Mouse (Mus musculus) MEL (cell line): ENCODE results near the gene Togaram2. TPM values are rescaled to one million over a fixed set of nuclear protein-coding genes. Genes with fewer than 3 reads are reported as not detected.
A peak's percentile ranks its signal among the peaks of the same experiment; 100 is the strongest.

Experiments used
- DNase-seq: peaks from one replicate; pipeline ENCODE4 v3.0.0; 2011; ENCODE audit warnings: low read depth, low spot score
- H3K27ac ChIP-seq: 2 replicates; pipeline ENCODE4 v1.5.1; 2012; ENCODE audit warnings: low read depth, mild to moderate bottlenecking, control low read depth, low read length, moderate library complexity; ENCODE audit not compliant: control insufficient read depth
- H3K27me3 ChIP-seq, 2 experiments: fragments of 150-350 bp in 1 of 2; sonication (generic) in 1 of 2; 2 replicates each; pipeline ENCODE4 v1.6.1; 2012; ENCODE audit warnings: low read length in 2 of 2, mild to moderate bottlenecking in 2 of 2, improper control_type of control experiment in 1 of 2, moderate library complexity in 1 of 2; ENCODE audit not compliant: insufficient read depth in 2 of 2, control insufficient read depth in 1 of 2
- H3K36me3 ChIP-seq, 2 experiments: 2 replicates each; pipeline ENCODE4 v1.6.1; 2012 to 2014; ENCODE audit warnings: low read length in 2 of 2, improper control_type of control experiment in 1 of 2, inconsistent platforms in 1 of 2, mild to moderate bottlenecking in 1 of 2; ENCODE audit not compliant: insufficient read depth in 2 of 2, control insufficient read depth in 1 of 2
- H3K4me1 ChIP-seq, 2 experiments: fragments of 150-350 bp in 1 of 2; sonication (generic) in 1 of 2; 2 replicates each; pipeline ENCODE4 v1.6.1; 2012; ENCODE audit warnings: low read length in 2 of 2, improper control_type of control experiment in 1 of 2, mild to moderate bottlenecking in 1 of 2; ENCODE audit not compliant: insufficient read depth in 2 of 2, control insufficient read depth in 1 of 2
- H3K4me3 ChIP-seq, 2 experiments: fragments of 150-350 bp in 1 of 2; sonication (generic) in 1 of 2; 2 replicates each; pipeline ENCODE4 v1.5.1; 2012; ENCODE audit warnings: low read depth in 2 of 2, low read length in 2 of 2, mild to moderate bottlenecking in 2 of 2, moderate library complexity in 2 of 2, control low read depth in 1 of 2, improper control_type of control experiment in 1 of 2; ENCODE audit not compliant: control insufficient read depth in 1 of 2, insufficient read depth in 1 of 2
- H3K79me2 ChIP-seq: 2 replicates; pipeline ENCODE4 v1.6.1; 2012; ENCODE audit warnings: mild to moderate bottlenecking, low read length, moderate library complexity; ENCODE audit not compliant: control insufficient read depth, poor library complexity, insufficient read depth
- H3K9ac ChIP-seq: 2 replicates; pipeline ENCODE4 v1.6.1; 2012; ENCODE audit warnings: low read depth, mild to moderate bottlenecking, control low read depth, low read length, moderate library complexity; ENCODE audit not compliant: control insufficient read depth, poor library complexity, severe bottlenecking
- H3K9me3 ChIP-seq: fragments of 150-350 bp; sonication (generic); replicated peaks from 2 replicates; pipeline ENCODE4 v1.6.1; 2012; ENCODE audit warnings: mild to moderate bottlenecking, low read length, improper control_type of control experiment, moderate library complexity; ENCODE audit not compliant: insufficient read depth
- BHLHE40 ChIP-seq: IDR thresholded peaks from 2 replicates; pipeline ENCODE4 v1.6.1; 2012; ENCODE audit warnings: low read depth, mild to moderate bottlenecking, inconsistent platforms, low read length, improper control_type of control experiment, borderline replicate concordance
- CHD2 ChIP-seq: IDR thresholded peaks from 2 replicates; pipeline ENCODE4 v1.6.1; 2011; ENCODE audit warnings: low read length, improper control_type of control experiment
- CTCF ChIP-seq, 3 experiments: IDR thresholded peaks in 2 of 3; conservative IDR thresholded peaks in 1 of 3; 2 replicates each; pipeline ENCODE4 v1.5.1; 2011 to 2012; ENCODE audit warnings: low read length in 3 of 3, low read depth in 2 of 3, mild to moderate bottlenecking in 2 of 3, improper control_type of control experiment in 1 of 3, inconsistent platforms in 1 of 3, mixed read lengths in 1 of 3, moderate library complexity in 1 of 3; ENCODE audit not compliant: control insufficient read depth in 1 of 3, insufficient read depth in 1 of 3, poor library complexity in 1 of 3, severe bottlenecking in 1 of 3
- E2F4 ChIP-seq: IDR thresholded peaks from 2 replicates; pipeline ENCODE4 v1.6.1; 2011; ENCODE audit warnings: low read depth, low read length, improper control_type of control experiment, borderline replicate concordance
- ELF1 ChIP-seq: IDR thresholded peaks from 2 replicates; pipeline ENCODE4 v1.6.1; 2014; ENCODE audit warnings: low read depth, mild to moderate bottlenecking, inconsistent platforms, low read length, improper control_type of control experiment, moderate library complexity
- EP300 ChIP-seq, 2 experiments: IDR thresholded peaks; 2 replicates each; pipeline ENCODE4 v1.6.1; 2011; ENCODE audit warnings: improper control_type of control experiment in 2 of 2, low read length in 2 of 2, low read depth in 1 of 2, mild to moderate bottlenecking in 1 of 2
- ETS1 ChIP-seq: IDR thresholded peaks from 2 replicates; pipeline ENCODE4 v1.6.1; 2012; ENCODE audit warnings: low read depth, mild to moderate bottlenecking, inconsistent platforms, low read length, improper control_type of control experiment, moderate library complexity
- HCFC1 ChIP-seq: IDR thresholded peaks from 2 replicates; pipeline ENCODE4 v1.6.1; 2012; ENCODE audit warnings: low read depth, mild to moderate bottlenecking, inconsistent platforms, low read length, improper control_type of control experiment, moderate library complexity
- MAFK ChIP-seq: IDR thresholded peaks from 2 replicates; pipeline ENCODE4 v1.6.1; 2011; ENCODE audit warnings: low read depth, mild to moderate bottlenecking, low read length, improper control_type of control experiment, borderline replicate concordance
- MAX ChIP-seq: IDR thresholded peaks from 2 replicates; pipeline ENCODE4 v1.6.1; 2011; ENCODE audit warnings: low read length, improper control_type of control experiment
- MXI1 ChIP-seq: IDR thresholded peaks from 2 replicates; pipeline ENCODE4 v1.6.1; 2011; ENCODE audit warnings: mild to moderate bottlenecking, low read depth, low read length, improper control_type of control experiment
- NRF1 ChIP-seq: IDR thresholded peaks from 2 replicates; pipeline ENCODE4 v1.6.1; 2014; ENCODE audit warnings: low read depth, mild to moderate bottlenecking, inconsistent platforms, low read length, improper control_type of control experiment, moderate library complexity; ENCODE audit not compliant: poor library complexity, insufficient read depth, severe bottlenecking
- POLR2A ChIP-seq, 2 experiments: IDR thresholded peaks; 2 replicates each; pipeline ENCODE4 v1.6.1; 2011 to 2012; ENCODE audit warnings: low read length in 2 of 2, mild to moderate bottlenecking in 2 of 2, control low read depth in 1 of 2, improper control_type of control experiment in 1 of 2, low read depth in 1 of 2, moderate library complexity in 1 of 2; ENCODE audit not compliant: control insufficient read depth in 1 of 2, insufficient read depth in 1 of 2, poor library complexity in 1 of 2
- RAD21 ChIP-seq: IDR thresholded peaks from 2 replicates; pipeline ENCODE4 v1.6.1; 2011; ENCODE audit warnings: mild to moderate bottlenecking, low read depth, low read length, improper control_type of control experiment
- RCOR1 ChIP-seq: IDR thresholded peaks from 2 replicates; pipeline ENCODE4 v1.6.1; 2012; ENCODE audit warnings: low read depth, mild to moderate bottlenecking, inconsistent platforms, low read length, improper control_type of control experiment
- SMC3 ChIP-seq: IDR thresholded peaks from 2 replicates; pipeline ENCODE4 v1.6.1; 2011; ENCODE audit warnings: low read depth, low read length, improper control_type of control experiment
- TAL1 ChIP-seq: IDR thresholded peaks from 2 replicates; pipeline ENCODE4 v1.6.1; 2012; ENCODE audit warnings: mild to moderate bottlenecking, inconsistent platforms, low read length, moderate library complexity, mixed read lengths
- TBP ChIP-seq: IDR thresholded peaks from 2 replicates; pipeline ENCODE4 v1.8.0; 2011; ENCODE audit warnings: low read depth, low read length, improper control_type of control experiment
- UBTF ChIP-seq: IDR thresholded peaks from 2 replicates; pipeline ENCODE4 v1.6.1; 2012; ENCODE audit warnings: low read depth, mild to moderate bottlenecking, inconsistent platforms, low read length, improper control_type of control experiment, moderate library complexity, borderline replicate concordance; ENCODE audit not compliant: insufficient read depth
- ZC3H11A ChIP-seq: IDR thresholded peaks from 2 replicates; pipeline ENCODE4 v1.6.1; 2012; ENCODE audit warnings: low read depth, mild to moderate bottlenecking, inconsistent platforms, low read length, improper control_type of control experiment
- polyA plus RNA-seq, 2 experiments: library from polyadenylated mRNA; stranded (reverse) in 1 of 2; unstranded in 1 of 2; fragments of >175 nt in 1 of 2; fragments of >200 nt in 1 of 2; gene quantifications; 2 replicates each; pipeline versions ENCODE4 v1.2.1 to v1.2.4; 2012; ENCODE audit warnings: low replicate concordance in 2 of 2, low read depth in 1 of 2; ENCODE audit not compliant: insufficient read length in 2 of 2, insufficient read depth in 1 of 2, missing spikeins in 1 of 2
- total RNA-seq: library from RNA; depleted of rRNA; stranded (reverse); fragments of 300-350 nt; gene quantifications from 2 replicates; pipeline ENCODE4 v1.2.3, GENCODE M21; 2012

The Togaram2 gene
- total and polyA plus RNA-seq, 3 experiments: not detected

GRCm38 (mm10) chr17:71669511-71669910 lies 3.5 kb upstream of the Togaram2 start (continued):
- peak; percentile 34; the same call in 1 of the 2 replicates for TF ChIP-seq SMC3
- no peak for TF ChIP-seq EP300 (IDR thresholded peaks at IDR 0.05; ENCODE audit: low read depth in 1 of 2, low read length in 2 of 2)
- TF ChIP-seq UBTF: no peak
- TF ChIP-seq RCOR1: no peak
- no peak for TF ChIP-seq TAL1
- no peak for TF ChIP-seq TBP
- TF ChIP-seq MAFK: 0 out of 2 replicates have a peak, but pooled peaks have one; percentile 32
- TF ChIP-seq BHLHE40: peak; percentile 29; the same call in 1 of the 2 replicates
- no peak for TF ChIP-seq CHD2
- TF ChIP-seq E2F4: no peak
- TF ChIP-seq NRF1: no peak
- no peak for TF ChIP-seq ETS1
- TF ChIP-seq, all 39 proteins: peak for 10

GRCm38 (mm10) chr17:71671840-71672546 lies 1.1 kb upstream of the Togaram2 start:
- peak overlapping the region in 1 of 2 experiments; percentile 43; a peak in 2 of 4 replicates for H3K4me3 ChIP-seq
- H3K79me2 ChIP-seq: no peaks in the 10 kb centered on the region
- H3K27me3 ChIP-seq: no peaks in the 10 kb centered on the region
- no peaks in the 10 kb centered on the region for H3K36me3 ChIP-seq
- no peak overlapping the region for H3K27ac ChIP-seq
- 0 out of 2 replicates have a peak overlapping the region, but pooled peaks have one; percentile 23 for H3K9ac ChIP-seq
- no peaks in the 10 kb centered on the region for H3K9me3 ChIP-seq
- DNase-seq: peak; percentile 69
- no peaks in the 10 kb centered on the region; a peak in 1 of 4 replicates for H3K4me1 ChIP-seq
- TF ChIP-seq POLR2A (IDR thresholded peaks at IDR 0.05; ENCODE audit: control insufficient read depth in 1 of 2, insufficient read depth in 1 of 2, low read depth in 1 of 2, low read length in 2 of 2, poor library complexity in 1 of 2) (no peak), RAD21 (peak; percentile 43), HCFC1 (no peak), SMC3 (peak; percentile 85), MAX (no peak), ELF1 (no peak), CTCF (IDR thresholded peaks at IDR 0.05 in 2 of 3, conservative IDR thresholded peaks at IDR 0.05 in 1 of 3; ENCODE audit: control insufficient read depth in 1 of 3, insufficient read depth in 1 of 3, low read depth in 2 of 3, low read length in 3 of 3, poor library complexity in 1 of 3, severe bottlenecking in 1 of 3) (peak; percentile 49 to 85 (median 80)), MXI1 (no peak), ZC3H11A (peak; percentile 32)
